In genomic region chr2:160327716-160328115, GRCm38 (mm10) we compare ENCODE assay signal across 22 mouse cellular contexts. TPM values are rescaled to one million over a fixed set of nuclear protein-coding genes. Genes with fewer than 3 reads are reported as not detected.
A peak's percentile ranks its signal among the peaks of the same experiment; 100 is the strongest.
DNase-seq lines count a peak whose midpoint lies in the region; ATAC-seq and TF ChIP-seq lines count a peak whose summit lies in the region.
"Had no signal": no experiment of that assay in that cellular context is flagged by ENCODE, and none has a peak within 500 bp of the region (broad histone marks: within the 10 kb centered on the region; RNA-seq: fewer than 3 reads in every experiment).

No protein-coding gene starts in this region.

- peak overlapping the region; percentile 44 for H3K4me2 ChIP-seq in heart, embryonic 14.5 days (ENCODE audit: low read length)
- no peak overlapping the region for H3K4me2 ChIP-seq in midbrain, embryonic 11.5 days
- H3K4me2 ChIP-seq in midbrain, embryonic 13.5 days (replicated peaks) = no peak overlapping the region
- H3K4me2 ChIP-seq: limb, embryonic 12.5 days; lung, embryonic 15.5 days; midbrain, embryonic 15.5 days; neural tube, embryonic 13.5 days had no signal

- 55% methylated on average over 4 of the region's 4 CpGs for WGBS in heart, embryonic 14.5 days
- WGBS in midbrain, embryonic 11.5 days = 91% methylated on average over 4 of the region's 4 CpGs
- WGBS in midbrain, embryonic 13.5 days = 87% methylated on average over 4 of the region's 4 CpGs

- no peak for DNase-seq in gastrocnemius, adult 2 months
- no peak for DNase-seq in gastrocnemius, postnatal 10 days
- DNase-seq in heart, adult 8-10 months (ENCODE audit: low spot score) = no peak
- peak; percentile 8 for DNase-seq in midbrain, embryonic 11.5 days (ENCODE audit: low spot score, missing footprints)
- DNase-seq in thymus, postnatal 4 days = peak; percentile 72
- no peak for DNase-seq in adrenal gland, adult (ENCODE audit: inconsistent age in 2 of 2, low spot score in 1 of 2)
- DNase-seq: cerebellum, adult 9-10 months; gastrocnemius, postnatal 14 days had no signal

- H3K9ac ChIP-seq in heart, embryonic 14.5 days (ENCODE audit: low read length) = peak overlapping the region; percentile 32; the same call in 1 of the 2 replicates
- H3K9ac ChIP-seq in midbrain, embryonic 11.5 days (ENCODE audit: low read length) = no peak overlapping the region
- no peak overlapping the region for H3K9ac ChIP-seq in midbrain, embryonic 13.5 days (replicated peaks)
- H3K9ac ChIP-seq: limb, embryonic 12.5 days; liver, embryonic 14.5 days; lung, embryonic 15.5 days; midbrain, embryonic 15.5 days; neural tube, embryonic 13.5 days had no signal

- TF ChIP-seq CTCF in gastrocnemius, adult 2 months (IDR thresholded peaks at IDR 0.05) = no peak

- H3K9me3 ChIP-seq in heart, embryonic 14.5 days (ENCODE audit: control insufficient read depth, low read length) = no peaks in the 10 kb centered on the region
- H3K9me3 ChIP-seq in midbrain, embryonic 11.5 days (ENCODE audit: control insufficient read depth, low read length) = no peaks in the 10 kb centered on the region
- H3K9me3 ChIP-seq in midbrain, embryonic 13.5 days = no peaks in the 10 kb centered on the region
- H3K9me3 ChIP-seq: limb, embryonic 12.5 days; lung, embryonic 15.5 days; megakaryocyte, embryonic 14.5 days; midbrain, embryonic 15.5 days; neural tube, embryonic 13.5 days had no signal

- H3K4me3 ChIP-seq in gastrocnemius, adult 2 months = no peak overlapping the region
- peak overlapping the region in 1 of 2 experiments; percentile 23; a peak in 1 of 4 replicates for H3K4me3 ChIP-seq in heart, embryonic 14.5 days (ENCODE audit: control insufficient read depth in 1 of 2, insufficient read depth in 1 of 2, low read depth in 1 of 2, low read length in 2 of 2)
- no peak overlapping the region for H3K4me3 ChIP-seq in midbrain, embryonic 11.5 days (ENCODE audit: low read depth, low read length)
- no peak overlapping the region for H3K4me3 ChIP-seq in midbrain, embryonic 13.5 days (replicated peaks)
- H3K4me3 ChIP-seq: layer of hippocampus, adult 2 months; limb, embryonic 12.5 days; lung, embryonic 15.5 days; megakaryocyte, embryonic 14.5 days; midbrain, embryonic 15.5 days; neural tube, embryonic 13.5 days had no signal

- H3K4me1 ChIP-seq in heart, embryonic 14.5 days (ENCODE audit: control insufficient read depth in 2 of 2, insufficient read depth in 2 of 2, low read length in 2 of 2) = peaks cover 22 to 28% of the 10 kb centered on the region in 2 experiments
- no peaks in the 10 kb centered on the region; the same call in 1 of the 2 replicates for H3K4me1 ChIP-seq in midbrain, embryonic 11.5 days (ENCODE audit: control insufficient read depth, insufficient read depth, low read length)
- peaks cover 7% of the 10 kb centered on the region for H3K4me1 ChIP-seq in midbrain, embryonic 13.5 days (replicated peaks)
- H3K4me1 ChIP-seq: midbrain, embryonic 15.5 days had no signal

- H3K27ac ChIP-seq in gastrocnemius, adult 2 months = peak overlapping the region; percentile 62; the same call in 1 of the 2 replicates
- peak overlapping the region in 1 of 2 experiments; percentile 85; a peak in 2 of 4 replicates for H3K27ac ChIP-seq in heart, embryonic 14.5 days (replicated peaks in 1 of 2; ENCODE audit: control insufficient read depth in 1 of 2, insufficient read depth in 1 of 2, low read depth in 2 of 2, low read length in 2 of 2)
- H3K27ac ChIP-seq in midbrain, embryonic 11.5 days (ENCODE audit: low read depth, low read length) = no peak overlapping the region
- no peak overlapping the region for H3K27ac ChIP-seq in midbrain, embryonic 13.5 days
- H3K27ac ChIP-seq: hindbrain, postnatal 0 days; layer of hippocampus, adult 2 months; limb, embryonic 12.5 days; liver, embryonic 14.5 days; lung, embryonic 15.5 days; midbrain, embryonic 15.5 days; neural tube, embryonic 13.5 days had no signal

- intact Hi-C loops in gastrocnemius, adult 2 months (cut with DNase I) = no loop called here

- H3K27me3 ChIP-seq in heart, embryonic 14.5 days (ENCODE audit: control insufficient read depth, insufficient read depth, low read length) = no peaks in the 10 kb centered on the region
- no peaks in the 10 kb centered on the region for H3K27me3 ChIP-seq in midbrain, embryonic 11.5 days (ENCODE audit: control insufficient read depth, insufficient read depth, low read length)
- no peaks in the 10 kb centered on the region for H3K27me3 ChIP-seq in midbrain, embryonic 13.5 days
- H3K27me3 ChIP-seq: limb, embryonic 12.5 days; lung, embryonic 15.5 days; megakaryocyte, embryonic 14.5 days; midbrain, embryonic 15.5 days had no signal

- ATAC-seq in heart, embryonic 14.5 days (ENCODE audit: insufficient number of reproducible peaks, insufficient read depth, low FRiP score, low read depth) = no peak
- no peak for ATAC-seq in midbrain, embryonic 11.5 days (ENCODE audit: low FRiP score)
- no peak for ATAC-seq in midbrain, embryonic 13.5 days
- ATAC-seq: forebrain, embryonic 14.5 days; hindbrain, postnatal 0 days; midbrain, embryonic 15.5 days had no signal

- no peaks in the 10 kb centered on the region for H3K36me3 ChIP-seq in heart, embryonic 14.5 days (ENCODE audit: control insufficient read depth, insufficient read depth, low read length)
- H3K36me3 ChIP-seq in midbrain, embryonic 11.5 days (ENCODE audit: control insufficient read depth, insufficient read depth, low read length) = no peaks in the 10 kb centered on the region
- no peaks in the 10 kb centered on the region for H3K36me3 ChIP-seq in midbrain, embryonic 13.5 days
- H3K36me3 ChIP-seq: limb, embryonic 12.5 days; lung, embryonic 15.5 days; midbrain, embryonic 15.5 days; neural tube, embryonic 13.5 days had no signal

RNA-seq across cellular contexts. Expression of gene Gm826, which starts 6.2 kb away (rescaled TPM):
- 1 to 10 TPM; 4.0 to 8.3 TPM for total RNA-seq in gastrocnemius, adult 2 months (2021)
- total RNA-seq in gastrocnemius, postnatal 10 days (2021) = 1 to 10 TPM in 1 of 2 experiments, under 1 TPM in 1; 0.45 to 1.2 TPM
- polyA plus RNA-seq in heart, embryonic 14.5 days (2014; fragmentation: Nextera tagmentation; extraction: Ambion mirVana) = 15.8 and 16.8 TPM in 2 replicates
- total RNA-seq in heart, adult 8-10 months (2022) = 10 to 100 TPM in 2 of 4 experiments, 1 to 10 TPM in 2; 6.6 to 13.3 (median 10.3) TPM
- polyA plus RNA-seq in midbrain, embryonic 11.5 days (2014; fragmentation: Nextera tagmentation; extraction: Ambion mirVana) = not detected in 2 replicates
- polyA plus RNA-seq in midbrain, embryonic 13.5 days (2015; fragmentation: Nextera tagmentation; extraction: Ambion mirVana) = not detected in 2 replicates
- total RNA-seq: hematopoietic stem cell, adult 5-6 weeks; layer of hippocampus, adult 2 months; layer of hippocampus, postnatal 25 days had no signal
- polyA plus RNA-seq: forebrain, embryonic 14.5 days; hindbrain, postnatal 0 days; limb, embryonic 12.5 days; midbrain, embryonic 15.5 days; neural tube, embryonic 13.5 days; stomach, embryonic 14.5 days had no signal

RNA-seq across cellular contexts. Expression of gene Mafb, which starts 39.1 kb away (rescaled TPM):
- 10 to 100 TPM; 86.4 to 94.2 TPM for total RNA-seq in gastrocnemius, adult 2 months (2021)
- 10 to 100 TPM; 21.8 to 22.3 TPM for total RNA-seq in gastrocnemius, postnatal 10 days (2021)
- polyA plus RNA-seq in heart, embryonic 14.5 days (2014; fragmentation: Nextera tagmentation; extraction: Ambion mirVana) = 7.1 and 7.9 TPM in 2 replicates
- total RNA-seq in heart, adult 8-10 months (2022) = 10 to 100 TPM in 3 of 4 experiments, 1 to 10 TPM in 1; 9.2 to 12.0 (median 10.9) TPM
- polyA plus RNA-seq in midbrain, embryonic 11.5 days (2014; fragmentation: Nextera tagmentation; extraction: Ambion mirVana) = 3.2 and 3.4 TPM in 2 replicates
- 4.7 and 5.9 TPM in 2 replicates for polyA plus RNA-seq in midbrain, embryonic 13.5 days (2015; fragmentation: Nextera tagmentation; extraction: Ambion mirVana)

Comparison
In these comparisons a context has a peak if more than half of its experiments do, and no peak if none do; other contexts are left out.
1. DNase-seq: peak in midbrain, embryonic 11.5 days (single experiment) and thymus, postnatal 4 days (single experiment); none in gastrocnemius, adult 2 months (single experiment), gastrocnemius, postnatal 10 days (single experiment), heart, adult 8-10 months (single experiment) and adrenal gland, adult (0 of 2).